Mouse (Mus musculus) cerebellum, adult 2 months (tissue): ENCODE results near the gene Mt3. TPM values are rescaled to one million over a fixed set of nuclear protein-coding genes. Genes with fewer than 3 reads are reported as not detected.
"Not testable (repeated sequence)": the region's sequence is repeated elsewhere in the genome, so short reads cannot be mapped to it uniquely, and the experiment has no call there.

Experiments used
- DNase-seq, 2 experiments: peaks; one replicate each; pipeline ENCODE4 v3.0.0; 2021
- H3K27ac ChIP-seq: fragments of 200-500 bp; 2 replicates; pipeline ENCODE4 v1.5.1; 2012; ENCODE audit warnings: low read length, control low read depth, inconsistent platforms; ENCODE audit not compliant: insufficient read depth
- H3K27me3 ChIP-seq: fragments of 200-500 bp; 2 replicates; pipeline ENCODE4 v1.6.1; 2012; ENCODE audit warnings: inconsistent platforms, mild to moderate bottlenecking, low read length, moderate library complexity; ENCODE audit not compliant: control insufficient read depth, insufficient read depth
- H3K4me1 ChIP-seq: fragments of 200-500 bp; 2 replicates; pipeline ENCODE4 v1.6.1; 2011; ENCODE audit warnings: low read length; ENCODE audit not compliant: control insufficient read depth, insufficient read depth
- H3K4me3 ChIP-seq: fragments of 200-500 bp; replicated peaks from 2 replicates; pipeline ENCODE3; 2011; ENCODE audit warnings: mild to moderate bottlenecking, low read depth, low read length, control low read depth; ENCODE audit not compliant: insufficient read depth
- CTCF ChIP-seq: fragments of 200-500 bp; IDR thresholded peaks from 2 replicates; pipeline ENCODE4 v1.5.1; 2011; ENCODE audit warnings: low read depth, mild to moderate bottlenecking, control low read depth, low read length, moderate library complexity, borderline replicate concordance; ENCODE audit not compliant: insufficient read depth
- POLR2A ChIP-seq: fragments of 200-500 bp; IDR thresholded peaks from 2 replicates; pipeline ENCODE4 v1.6.1; 2011; ENCODE audit warnings: low read length, control low read depth, borderline replicate concordance; ENCODE audit not compliant: insufficient read depth
- WGBS: fragments of 180-500 bp; shearing (Covaris S2); methylation state at CpG from one replicate; pipeline ENCODE4 v1.1.7; 2018; 5-methylcytosine and 5-hydroxymethylcytosine counted together
- polyA plus RNA-seq: library from polyadenylated mRNA; depleted of rRNA; stranded (reverse); fragments of >200 nt; gene quantifications from 2 replicates; pipeline ENCODE4 v1.2.3, GENCODE M21; 2012

The Mt3 gene
- polyA plus RNA-seq, 1 experiment = 1,416 TPM

DNA sequence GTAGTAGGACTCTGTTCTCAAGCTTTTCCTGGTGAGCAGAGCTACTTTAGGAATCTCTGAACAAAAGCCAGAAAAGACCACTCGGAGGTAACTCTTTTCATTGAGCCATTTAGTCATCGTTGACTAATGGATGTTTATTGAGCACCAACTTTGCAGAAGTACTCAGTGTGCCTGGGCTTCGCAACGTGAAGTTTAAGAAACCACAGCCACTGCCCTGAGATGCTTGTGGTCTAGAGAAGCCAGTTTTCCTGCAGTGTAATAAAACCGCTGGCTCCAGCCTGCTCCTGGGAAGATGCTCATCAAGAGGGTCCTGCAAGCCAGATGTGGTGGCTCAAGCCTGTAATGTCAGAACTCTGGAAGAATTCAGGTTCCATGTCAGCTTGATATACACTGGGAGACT, 20.3 kb upstream of the Mt3 start:
- 80% methylated on average over 5 of the region's 5 CpGs for WGBS
- H3K27ac ChIP-seq = no peak overlapping the region

DNA sequence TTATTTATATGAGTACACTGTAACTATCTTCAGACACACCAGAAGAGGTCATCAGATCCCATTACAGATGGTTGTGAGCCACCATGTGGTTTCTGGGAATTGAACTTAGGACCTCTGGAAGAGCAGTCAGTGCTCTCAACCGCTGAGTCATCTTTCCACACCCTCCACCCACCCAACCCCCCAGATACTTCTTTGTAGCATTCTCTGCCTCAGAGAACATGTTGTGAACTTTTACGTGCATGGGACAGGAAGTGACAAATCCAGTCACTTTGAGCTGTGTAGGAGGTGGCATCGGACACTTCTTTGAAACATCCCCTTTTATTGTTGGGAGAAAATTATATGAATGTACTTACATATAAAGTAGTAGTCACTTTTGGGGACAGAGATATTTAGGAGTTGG, 17.8 kb upstream of the Mt3 start:
- not testable (repeated sequence) for H3K4me1 ChIP-seq, H3K27me3 ChIP-seq, DNase-seq, H3K27ac ChIP-seq, H3K4me3 ChIP-seq
- 85% methylated on average over 3 of the region's 3 CpGs for WGBS

More for the DNA sequence above, 20.3 kb upstream of the Mt3 start:
- Histone ChIP-seq H3K27me3 (no peaks in the 10 kb centered on the region), H3K4me3 (no peak overlapping the region), H3K4me1 (no peaks in the 10 kb centered on the region)
- no peak for DNase-seq
- no peak for TF ChIP-seq CTCF
- TF ChIP-seq POLR2A = no peak

DNA sequence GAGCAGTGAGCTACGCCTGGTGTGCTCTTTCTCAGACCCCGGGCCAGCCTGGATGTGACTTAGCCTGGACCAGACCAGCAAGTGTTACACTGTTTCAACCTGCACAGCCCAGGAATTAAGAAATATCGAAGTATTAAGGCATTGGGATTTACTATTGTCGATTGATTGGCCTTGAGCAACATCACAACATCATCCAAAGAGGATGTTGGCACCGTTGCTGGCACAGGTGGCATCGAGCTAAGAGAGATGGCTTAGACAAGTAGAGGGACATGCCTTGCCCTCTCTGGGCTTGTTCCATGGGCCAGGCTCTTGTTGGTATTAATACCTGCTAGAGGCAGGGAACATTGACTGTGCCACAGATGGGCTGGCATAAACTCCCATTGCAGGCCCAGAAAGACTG, 16.9 kb upstream of the Mt3 start:
- H3K4me3 ChIP-seq = no peak overlapping the region
- WGBS = 75% methylated on average over 6 of the region's 6 CpGs
- no peaks in the 10 kb centered on the region for H3K4me1 ChIP-seq
- DNase-seq = no peak
- no peak overlapping the region for H3K27ac ChIP-seq
- TF ChIP-seq CTCF (no peak), POLR2A (no peak)
- no peaks in the 10 kb centered on the region for H3K27me3 ChIP-seq

DNA sequence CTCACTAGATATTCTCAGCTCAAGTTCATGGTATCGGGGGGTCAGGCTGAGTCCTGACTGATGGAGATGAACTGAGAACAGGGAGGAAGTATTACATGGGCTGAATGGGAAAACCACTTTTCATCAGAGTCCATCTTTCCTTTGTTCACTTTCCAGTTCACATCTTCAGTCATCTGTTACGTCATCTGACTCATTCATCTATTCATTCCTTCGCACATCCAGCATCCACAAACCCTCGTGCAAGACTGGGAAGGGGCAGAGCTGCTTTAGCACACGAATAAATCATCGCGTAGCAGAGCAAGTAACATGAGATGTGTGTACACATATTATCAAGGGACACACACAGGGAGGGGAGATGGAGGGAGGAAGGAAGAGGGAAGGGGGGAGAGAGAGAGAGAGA, 16.2 kb upstream of the Mt3 start:
- TF ChIP-seq CTCF (no peak), POLR2A (no peak)

DNA sequence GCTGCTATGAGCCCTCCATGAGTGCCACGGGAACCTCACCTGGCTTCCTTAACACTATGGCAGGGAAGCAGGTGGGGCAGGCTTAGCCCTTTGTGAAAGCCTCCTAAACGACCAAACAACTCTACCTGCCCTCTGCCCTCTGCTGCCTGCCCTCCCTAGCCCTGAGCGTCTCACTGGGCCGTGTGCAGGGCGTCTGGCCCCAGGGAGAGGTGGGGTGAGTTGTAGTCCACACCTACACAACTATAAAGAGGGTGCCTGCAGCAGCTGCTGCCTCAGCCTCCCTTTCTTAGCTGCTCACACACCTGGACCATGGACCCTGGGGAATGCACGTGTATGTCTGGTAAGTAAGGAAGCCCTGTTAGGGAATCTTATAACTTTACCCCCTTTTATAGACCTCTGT, 15.5 kb upstream of the Mt3 start, which contains the start of gene Mt4:
Gene Mt4 (plus strand): TSS at position 265 of the 400 bp plus-strand sequence.
- WGBS = 62% methylated on average over 6 of the region's 6 CpGs
- no peak for TF ChIP-seq POLR2A
- TF ChIP-seq CTCF = no peak
- H3K4me3 ChIP-seq = no peak within 1 kb of the TSS
- no peaks in the 10 kb centered on the region for H3K27me3 ChIP-seq
- H3K27ac ChIP-seq = no peak within 1 kb of the TSS
- no peaks in the 10 kb centered on the region for H3K4me1 ChIP-seq
- DNase-seq = no peak

More for the DNA sequence above, 16.2 kb upstream of the Mt3 start:
- Histone ChIP-seq H3K27ac (no peak overlapping the region), H3K27me3 (no peaks in the 10 kb centered on the region), H3K4me3 (no peak overlapping the region), H3K4me1 (no peaks in the 10 kb centered on the region)
- no peak for DNase-seq
- WGBS = 83% methylated on average over 7 of the region's 7 CpGs

DNA sequence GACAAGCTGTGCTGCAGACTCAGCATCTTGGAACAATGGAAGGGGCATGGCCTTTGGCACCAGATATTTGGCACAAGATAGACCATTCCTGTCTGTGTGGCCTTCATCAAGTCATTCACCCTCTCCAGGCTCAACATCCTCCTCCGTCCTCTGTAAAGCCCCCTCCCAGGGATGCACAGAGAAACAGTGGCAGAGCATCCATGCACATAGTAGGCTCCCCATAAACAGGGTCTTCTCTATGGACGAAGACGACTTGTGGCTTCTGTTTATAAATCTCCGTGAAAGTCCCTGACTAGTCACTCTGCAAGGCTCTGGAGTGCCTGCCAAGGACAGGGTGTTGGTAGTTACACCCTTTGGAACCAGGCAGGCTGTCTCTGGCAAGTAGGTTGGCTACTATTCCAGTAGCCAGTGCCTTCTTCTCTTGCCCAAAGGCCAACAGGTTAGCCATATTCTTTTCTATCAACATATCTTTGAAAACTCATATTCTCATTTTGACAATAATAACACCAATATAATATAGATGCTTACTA, 12.1 kb upstream of the Mt3 start:
- no peak for DNase-seq
- H3K27me3 ChIP-seq = no peaks in the 10 kb centered on the region
- no peak for TF ChIP-seq POLR2A
- TF ChIP-seq CTCF = no peak
- WGBS = 55% methylated on average over 4 of the region's 4 CpGs
- H3K27ac ChIP-seq = no peak overlapping the region
- H3K4me1 ChIP-seq = no peaks in the 10 kb centered on the region
- no peak overlapping the region for H3K4me3 ChIP-seq

DNA sequence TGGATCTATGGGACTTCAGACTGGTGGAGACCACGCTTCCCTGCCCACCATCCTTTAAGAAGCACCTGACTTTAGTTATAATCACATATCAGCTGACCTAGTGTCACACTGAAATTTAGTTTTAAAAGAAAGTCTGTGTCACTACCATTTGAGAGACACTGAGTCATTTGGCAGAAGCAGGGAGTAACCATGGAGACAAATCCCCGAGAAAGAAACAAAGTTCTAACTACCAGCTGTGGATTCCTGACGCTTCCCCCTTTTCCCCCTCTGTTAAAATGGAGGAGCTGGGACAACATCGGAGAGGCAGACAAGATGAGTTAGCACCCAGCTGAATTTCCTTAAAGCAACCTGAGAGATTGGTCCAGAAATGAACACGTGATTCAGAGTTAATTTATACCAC, 4.2 kb upstream of the Mt3 start:
- no peak for TF ChIP-seq CTCF
- no peak for TF ChIP-seq POLR2A
- DNase-seq = no peak
- no peak overlapping the region for H3K4me3 ChIP-seq

DNA sequence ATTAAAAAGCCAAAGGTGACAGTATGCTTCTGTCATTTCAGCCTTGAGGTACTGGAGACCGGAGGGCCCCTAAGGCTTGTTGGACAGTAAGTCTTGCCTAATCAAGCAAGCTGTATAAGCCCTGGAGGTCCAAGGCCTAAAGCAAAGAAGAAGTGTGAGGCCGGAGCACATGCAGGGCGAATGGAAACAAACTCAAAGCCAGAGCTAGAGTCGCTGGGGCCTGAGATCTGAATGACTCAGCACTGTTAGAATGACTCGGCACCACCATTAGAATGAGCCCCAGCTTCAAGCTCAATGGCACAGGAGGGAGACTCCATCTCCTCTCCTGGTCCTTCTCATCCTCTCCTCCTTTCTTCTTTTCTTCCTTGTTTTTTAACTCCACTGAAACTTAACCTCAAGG, 1.5 kb upstream of the Mt3 start:
- WGBS = 86% methylated on average over 5 of the region's 5 CpGs

More for the DNA sequence above, 4.2 kb upstream of the Mt3 start:
- Histone ChIP-seq H3K27me3 (no peaks in the 10 kb centered on the region), H3K27ac (no peak overlapping the region), H3K4me1 (no peaks in the 10 kb centered on the region)
- WGBS = 31% methylated on average over 5 of the region's 5 CpGs

More for the DNA sequence above, 1.5 kb upstream of the Mt3 start:
- no peak overlapping the region for H3K27ac ChIP-seq
- no peak overlapping the region for H3K4me3 ChIP-seq
- peaks cover 2% of the 10 kb centered on the region; the same call in 1 of the 2 replicates for H3K4me1 ChIP-seq
- H3K27me3 ChIP-seq = no peaks in the 10 kb centered on the region
- no peak for DNase-seq
- TF ChIP-seq POLR2A (no peak), CTCF (no peak)
